Mouse (Mus musculus): ENCODE measurements around the gene Fkbp5.

GRCm38 (mm10) chr17:28528043-28528351 is 10.7 kb upstream of the Fkbp5 start:
- TF ChIP-seq KAT2A (IDR thresholded peaks at IDR 0.05; ENCODE audit: insufficient replicate concordance, low read length) (no peak), EP300 (IDR thresholded peaks at IDR 0.05; ENCODE audit: low read length) (no peak), E2F4 (IDR thresholded peaks at IDR 0.05; ENCODE audit: insufficient replicate concordance, low read depth, low read length) (no peak)
